Mouse (Mus musculus): Measurements from ENCODE around the gene Agpat2. TPM values are rescaled to one million over a fixed set of nuclear protein-coding genes. Genes with fewer than 3 reads are reported as not detected.

Gene Agpat2
- polyA plus RNA-seq, 1 experiment from 2014 or later, result 4.6 TPM

DNA sequence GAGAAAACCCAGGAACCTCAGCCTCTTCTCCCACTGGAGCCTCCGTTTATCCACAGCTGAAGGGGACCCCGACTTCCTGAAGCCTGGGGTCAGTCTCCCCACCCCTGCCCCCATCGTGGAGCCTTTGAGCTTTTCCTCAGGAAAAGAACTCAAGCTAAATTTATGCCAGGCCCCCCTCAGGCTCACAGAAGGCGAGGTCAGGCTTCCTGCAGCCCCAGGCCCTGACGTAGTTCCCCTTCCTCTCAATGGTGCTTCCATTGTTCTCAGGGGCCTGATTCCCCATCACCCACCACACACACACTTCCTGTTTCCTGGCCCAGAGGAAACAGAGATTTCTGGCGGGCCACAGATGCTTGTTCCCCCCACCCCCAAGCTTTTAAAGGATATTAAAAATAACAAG is 25.8 kb downstream of the Agpat2 start:
- no peak overlapping the region for H3K9ac ChIP-seq
- H3K9me3 ChIP-seq, result no peaks in the 10 kb centered on the region
- ATAC-seq (replicated peaks), result no peak
- H3K4me2 ChIP-seq, result no peak overlapping the region
- no peak overlapping the region for H3K4me3 ChIP-seq
- no peaks in the 10 kb centered on the region for H3K36me3 ChIP-seq (replicated peaks)
- H3K27me3 ChIP-seq (replicated peaks), result no peaks in the 10 kb centered on the region
- 48% methylated on average over 6 of the region's 6 CpGs for WGBS
- no peak overlapping the region; the same call in 1 of the 2 replicates for H3K27ac ChIP-seq
- peaks cover 5% of the 10 kb centered on the region for H3K4me1 ChIP-seq

- no peak overlapping the region for H3K4me3 ChIP-seq
- 45% methylated on average over 4 of the region's 4 CpGs for WGBS
- no peaks in the 10 kb centered on the region for H3K36me3 ChIP-seq (replicated peaks)
- H3K27me3 ChIP-seq (replicated peaks), result no peaks in the 10 kb centered on the region
- H3K27ac ChIP-seq, result no peak overlapping the region
- H3K9me3 ChIP-seq, result no peaks in the 10 kb centered on the region
- ATAC-seq (replicated peaks), result no peak
- H3K4me2 ChIP-seq, result no peak overlapping the region
- H3K4me1 ChIP-seq, result peaks cover 7% of the 10 kb centered on the region
- H3K9ac ChIP-seq, result no peak overlapping the region
Measured at GRCm38 (mm10) chr2:26576462-26576861, 27.8 kb downstream of the Agpat2 start.

- H3K27me3 ChIP-seq (replicated peaks), result no peaks in the 10 kb centered on the region
- H3K9me3 ChIP-seq, result no peaks in the 10 kb centered on the region
- H3K36me3 ChIP-seq (replicated peaks), result no peaks in the 10 kb centered on the region
- H3K4me2 ChIP-seq, result no peak overlapping the region
- H3K27ac ChIP-seq, result no peak overlapping the region
- no peak for ATAC-seq (replicated peaks)
- H3K4me1 ChIP-seq, result peaks cover 7% of the 10 kb centered on the region
- no peak overlapping the region for H3K9ac ChIP-seq
- WGBS, result 68% methylated on average over 4 of the region's 4 CpGs
- H3K4me3 ChIP-seq, result no peak overlapping the region
Measured at GRCm38 (mm10) chr2:26575865-26576264, 28.4 kb downstream of the Agpat2 start.

DNA sequence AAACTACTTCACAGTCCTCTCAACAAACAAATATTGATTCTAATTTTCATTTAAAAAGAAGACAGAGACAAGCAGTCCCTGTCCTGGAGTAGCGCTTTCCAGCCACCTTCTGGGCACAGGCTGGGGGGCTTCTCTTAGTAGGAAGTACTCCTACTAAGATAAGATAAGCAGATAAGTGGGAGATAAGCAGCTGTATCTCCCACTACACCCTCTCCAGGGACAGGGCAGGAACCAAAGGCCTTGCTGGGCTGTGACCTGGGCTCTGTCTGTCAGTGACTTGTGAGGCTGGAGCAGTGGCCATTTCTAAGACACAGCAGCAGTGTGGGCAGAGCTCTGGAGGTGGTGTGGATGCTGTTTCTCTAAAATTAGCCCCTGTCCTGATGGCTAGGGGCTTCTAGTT is 28.8 kb downstream of the Agpat2 start:
- H3K27ac ChIP-seq, result no peak overlapping the region
- H3K36me3 ChIP-seq (replicated peaks), result no peaks in the 10 kb centered on the region
- H3K4me1 ChIP-seq, result peaks cover 7% of the 10 kb centered on the region
- no peak overlapping the region for H3K9ac ChIP-seq
- no peaks in the 10 kb centered on the region for H3K27me3 ChIP-seq (replicated peaks)
- no peak overlapping the region for H3K4me2 ChIP-seq
- no peaks in the 10 kb centered on the region for H3K9me3 ChIP-seq
- H3K4me3 ChIP-seq, result no peak overlapping the region
- 86% methylated on average over 1 of the region's 1 CpGs for WGBS
- ATAC-seq (replicated peaks), result no peak

DNA sequence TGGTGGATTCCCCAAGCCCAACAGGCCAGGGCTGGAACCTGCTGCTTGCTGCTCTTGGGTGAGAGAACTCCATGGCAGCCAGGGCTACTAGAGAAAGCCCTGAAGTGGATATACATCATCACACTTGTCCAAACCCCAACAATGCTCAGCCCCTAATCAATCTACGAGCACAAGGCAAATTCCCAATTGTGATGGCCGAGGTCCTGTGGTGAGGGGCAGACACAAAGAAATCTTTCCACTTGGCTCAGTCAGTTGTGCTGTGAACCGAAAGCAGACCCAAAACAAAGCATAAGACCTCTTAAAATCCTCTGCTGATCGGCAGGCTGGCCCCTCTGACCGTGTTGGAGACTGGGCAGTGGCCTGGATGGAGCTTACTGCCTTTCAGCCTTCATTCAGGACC is 29.4 kb downstream of the Agpat2 start:
- Histone ChIP-seq H3K27ac (no peak overlapping the region), H3K27me3 (replicated peaks) (no peaks in the 10 kb centered on the region), H3K9me3 (no peaks in the 10 kb centered on the region), H3K36me3 (replicated peaks) (no peaks in the 10 kb centered on the region), H3K4me1 (peaks cover 7% of the 10 kb centered on the region), H3K4me2 (no peak overlapping the region), H3K9ac (no peak overlapping the region), H3K4me3 (no peak overlapping the region)
- WGBS, result 19% methylated on average over 5 of the region's 5 CpGs
- ATAC-seq (replicated peaks), result no peak

GRCm38 (mm10) chr2:26573807-26574206 is 30.4 kb downstream of the Agpat2 start:
- WGBS, result 21% methylated on average over 5 of the region's 5 CpGs
- no peak overlapping the region for H3K4me2 ChIP-seq
- no peak overlapping the region for H3K4me3 ChIP-seq
- H3K9me3 ChIP-seq, result no peaks in the 10 kb centered on the region
- peaks cover 7% of the 10 kb centered on the region for H3K4me1 ChIP-seq
- ATAC-seq (replicated peaks), result no peak
- no peaks in the 10 kb centered on the region for H3K36me3 ChIP-seq (replicated peaks)
- no peak overlapping the region for H3K9ac ChIP-seq
- H3K27me3 ChIP-seq (replicated peaks), result no peaks in the 10 kb centered on the region
- no peak overlapping the region for H3K27ac ChIP-seq

DNA sequence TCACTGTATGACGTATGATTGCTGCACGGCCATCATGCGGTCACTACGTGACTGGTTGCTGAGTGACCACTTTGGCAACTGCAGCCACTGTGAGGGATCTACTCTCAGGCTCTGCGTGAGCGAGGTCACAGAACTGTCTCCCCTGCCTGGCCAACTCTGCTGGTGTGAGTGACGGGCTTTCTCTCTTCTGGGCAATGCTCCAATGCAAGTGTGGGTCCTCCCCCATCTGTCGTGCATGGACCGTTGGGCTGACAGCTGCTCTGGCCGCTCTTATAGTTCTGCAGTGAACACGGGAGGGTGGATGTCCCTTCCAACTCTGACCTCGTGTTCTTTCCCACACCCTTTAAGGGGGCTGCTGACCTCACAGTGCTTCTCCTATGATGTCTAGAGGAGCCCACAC is 30.8 kb downstream of the Agpat2 start:
- ATAC-seq (replicated peaks), result no peak
- Histone ChIP-seq H3K27ac (0 out of 2 replicates have a peak overlapping the region, but pooled peaks have one; percentile 9), H3K4me3 (no peak overlapping the region), H3K9me3 (no peaks in the 10 kb centered on the region), H3K36me3 (replicated peaks) (no peaks in the 10 kb centered on the region), H3K27me3 (replicated peaks) (no peaks in the 10 kb centered on the region), H3K4me1 (peaks cover 7% of the 10 kb centered on the region), H3K4me2 (no peak overlapping the region), H3K9ac (no peak overlapping the region)
- 58% methylated on average over 12 of the region's 12 CpGs for WGBS

GRCm38 (mm10) chr2:26571826-26572225 is 32.4 kb downstream of the Agpat2 start:
- no peak overlapping the region for H3K4me2 ChIP-seq
- no peaks in the 10 kb centered on the region for H3K36me3 ChIP-seq (replicated peaks)
- ATAC-seq (replicated peaks), result no peak
- no peaks in the 10 kb centered on the region for H3K27me3 ChIP-seq (replicated peaks)
- peak overlapping the region; percentile 15; the same call in 1 of the 2 replicates for H3K27ac ChIP-seq
- peaks cover 7% of the 10 kb centered on the region for H3K4me1 ChIP-seq
- no peak overlapping the region for H3K4me3 ChIP-seq
- 75% methylated on average over 5 of the region's 5 CpGs for WGBS
- no peaks in the 10 kb centered on the region for H3K9me3 ChIP-seq
- no peak overlapping the region for H3K9ac ChIP-seq

DNA sequence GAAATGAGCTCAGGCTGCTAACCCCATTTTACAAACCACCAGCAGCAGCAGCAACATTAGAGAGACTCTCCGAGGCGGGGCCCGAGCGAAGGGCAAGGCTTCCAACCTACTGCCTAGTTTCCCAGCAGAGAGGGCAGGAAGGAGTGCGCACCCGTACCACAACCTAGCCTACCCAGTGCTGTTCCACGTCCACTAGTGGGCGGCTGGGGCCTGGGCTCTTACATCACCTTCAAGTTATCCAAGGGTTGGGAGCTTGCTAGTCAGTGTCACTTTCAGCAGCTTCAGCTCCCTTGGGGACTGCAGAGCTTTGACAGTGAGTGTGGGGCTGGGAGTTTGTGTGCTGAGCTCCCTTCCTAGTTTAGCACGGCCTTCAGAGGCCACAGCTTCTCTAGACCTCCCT is 32.8 kb downstream of the Agpat2 start:
- H3K9ac ChIP-seq, result no peak overlapping the region
- H3K9me3 ChIP-seq, result no peaks in the 10 kb centered on the region
- WGBS, result 80% methylated on average over 9 of the region's 9 CpGs
- no peaks in the 10 kb centered on the region for H3K27me3 ChIP-seq (replicated peaks)
- H3K4me3 ChIP-seq, result no peak overlapping the region
- H3K4me2 ChIP-seq, result no peak overlapping the region
- H3K4me1 ChIP-seq, result peaks cover 7% of the 10 kb centered on the region
- H3K27ac ChIP-seq, result peak overlapping the region; percentile 15; the same call in 1 of the 2 replicates
- no peak for ATAC-seq (replicated peaks)
- H3K36me3 ChIP-seq (replicated peaks), result no peaks in the 10 kb centered on the region

GRCm38 (mm10) chr2:26570034-26570433 is 34.2 kb downstream of the Agpat2 start:
- 4% methylated on average over 3 of the region's 3 CpGs for WGBS
- H3K4me3 ChIP-seq, result no peak overlapping the region
- peaks cover 7% of the 10 kb centered on the region for H3K4me1 ChIP-seq
- no peak overlapping the region for H3K9ac ChIP-seq
- H3K4me2 ChIP-seq, result no peak overlapping the region
- H3K27ac ChIP-seq, result no peak overlapping the region
- H3K27me3 ChIP-seq (replicated peaks), result no peaks in the 10 kb centered on the region
- no peaks in the 10 kb centered on the region for H3K36me3 ChIP-seq (replicated peaks)
- ATAC-seq (replicated peaks), result no peak
- no peaks in the 10 kb centered on the region for H3K9me3 ChIP-seq

DNA sequence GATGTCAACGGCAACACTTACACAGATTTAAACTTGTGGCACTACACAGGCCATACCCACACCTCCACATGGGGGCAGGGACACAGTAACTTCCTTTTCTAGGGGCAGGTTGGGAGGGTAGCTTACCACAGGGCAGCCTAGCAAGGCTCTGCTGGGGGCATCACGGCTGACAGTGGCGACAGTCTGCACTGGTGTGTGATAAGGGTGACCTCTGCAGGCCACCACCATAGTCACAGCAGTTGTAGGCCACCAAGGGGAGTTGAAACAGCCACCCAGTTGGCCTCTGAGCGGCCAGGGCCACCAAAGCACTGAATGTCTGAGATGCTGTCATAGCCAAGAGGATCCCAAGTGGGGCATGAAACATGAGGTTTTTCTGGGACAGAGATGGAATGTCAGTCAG is 38.0 kb downstream of the Agpat2 start:
- 0 out of 2 replicates have a peak, but pooled peaks cover under 1% of the 10 kb centered on the region for H3K4me1 ChIP-seq
- no peaks in the 10 kb centered on the region for H3K36me3 ChIP-seq (replicated peaks)
- WGBS, result 14% methylated on average over 4 of the region's 4 CpGs
- no peak overlapping the region for H3K4me2 ChIP-seq
- no peaks in the 10 kb centered on the region for H3K9me3 ChIP-seq
- no peaks in the 10 kb centered on the region for H3K27me3 ChIP-seq (replicated peaks)
- no peak overlapping the region for H3K27ac ChIP-seq
- H3K9ac ChIP-seq, result no peak overlapping the region
- no peak for ATAC-seq (replicated peaks)
- no peak overlapping the region for H3K4me3 ChIP-seq

GRCm38 (mm10) chr2:26561351-26562016 is 42.7 kb downstream of the Agpat2 start:
- H3K9me3 ChIP-seq, result no peaks in the 10 kb centered on the region
- H3K4me3 ChIP-seq, result no peak overlapping the region
- H3K9ac ChIP-seq, result no peak overlapping the region
- H3K4me1 ChIP-seq, result 0 out of 2 replicates have a peak, but pooled peaks cover 3% of the 10 kb centered on the region
- H3K27ac ChIP-seq, result no peak overlapping the region
- WGBS, result 43% methylated on average over 6 of the region's 6 CpGs
- no peaks in the 10 kb centered on the region for H3K27me3 ChIP-seq (replicated peaks)
- H3K36me3 ChIP-seq (replicated peaks), result no peaks in the 10 kb centered on the region
- 0 out of 2 replicates have a peak, but pooled peaks have one; percentile 24 for ATAC-seq (replicated peaks)
- H3K4me2 ChIP-seq, result no peak overlapping the region

GRCm38 (mm10) chr2:26560506-26560905 is 43.7 kb downstream of the Agpat2 start:
- Histone ChIP-seq H3K27ac (no peak overlapping the region), H3K4me3 (no peak overlapping the region), H3K9me3 (no peaks in the 10 kb centered on the region), H3K27me3 (replicated peaks) (no peaks in the 10 kb centered on the region), H3K9ac (no peak overlapping the region), H3K36me3 (replicated peaks) (no peaks in the 10 kb centered on the region), H3K4me1 (0 out of 2 replicates have a peak, but pooled peaks cover 3% of the 10 kb centered on the region), H3K4me2 (no peak overlapping the region)
- WGBS, result 73% methylated on average over 5 of the region's 5 CpGs
- ATAC-seq (replicated peaks), result no peak
